Mouse (Mus musculus) heart, embryonic 10.5 days (tissue): ENCODE measurements around the gene Slc27a4. TPM values are rescaled to one million over a fixed set of nuclear protein-coding genes. Genes with fewer than 3 reads are reported as not detected.

Source experiments
- DNase-seq: peaks from one replicate; pipeline ENCODE4 v3.0.0-alpha.2; 2017; ENCODE audit warnings: low spot score
- H3K27ac ChIP-seq: fragments of 300-500 bp; sonication (generic); 2 replicates; pipeline ENCODE4 v1.5.1; 2016; ENCODE audit warnings: mild to moderate bottlenecking
- H3K27me3 ChIP-seq: fragments of 300-500 bp; sonication (generic); 2 replicates; pipeline ENCODE4 v1.6.1; 2016; ENCODE audit warnings: mild to moderate bottlenecking; ENCODE audit not compliant: poor library complexity, insufficient read depth, severe bottlenecking
- H3K36me3 ChIP-seq: fragments of 300-500 bp; sonication (generic); 2 replicates; pipeline ENCODE4 v1.6.1; 2016; ENCODE audit warnings: mild to moderate bottlenecking, moderate library complexity
- H3K4me1 ChIP-seq: fragments of 300-500 bp; sonication (generic); 2 replicates; pipeline ENCODE4 v1.6.1; 2016; ENCODE audit warnings: mild to moderate bottlenecking
- H3K4me3 ChIP-seq: fragments of 300-500 bp; sonication (generic); 2 replicates; pipeline ENCODE4 v1.5.1; 2016; ENCODE audit warnings: mild to moderate bottlenecking, moderate library complexity
- H3K9me3 ChIP-seq: fragments of 300-500 bp; sonication (generic); 2 replicates; pipeline ENCODE4 v1.6.1; 2016; ENCODE audit warnings: mild to moderate bottlenecking, moderate library complexity
- WGBS: fragments of 180-500 bp; shearing (Covaris S2); methylation state at CpG from one replicate; pipeline ENCODE4 v1.1.7; 2016; 5-methylcytosine and 5-hydroxymethylcytosine counted together
- polyA plus RNA-seq: library from polyadenylated mRNA; unstranded; fragments of >200 nt; fragmentation: Nextera tagmentation; extraction: Ambion mirVana; gene quantifications from 2 replicates; pipeline ENCODE4 v1.2.1, GENCODE M21; 2016

Gene Slc27a4
- polyA plus RNA-seq, 1 experiment from 2014 or later, result 9.5 TPM

- H3K27ac ChIP-seq, result peak overlapping the region; percentile 89
- 3% methylated on average over 12 of the region's 12 CpGs for whole genome bisulfite sequencing
These were observed 25.2 kb downstream of the Slc27a4 start for GRCm38 (mm10) chr2:29827709-29828024.

GRCm38 (mm10) chr2:29831106-29831505 lies 28.7 kb downstream of the Slc27a4 start:
- Histone ChIP-seq H3K27ac (no peak overlapping the region), H3K4me3 (no peak overlapping the region), H3K36me3 (peaks cover 35% of the 10 kb centered on the region), H3K27me3 (no peaks in the 10 kb centered on the region), H3K4me1 (peaks cover 11% of the 10 kb centered on the region), H3K9me3 (no peaks in the 10 kb centered on the region)
- DNase-seq, result no peak
- WGBS, result 89% methylated on average over 4 of the region's 4 CpGs

More at GRCm38 (mm10) chr2:29827709-29828024, 25.2 kb downstream of the Slc27a4 start:
- peaks cover 7% of the 10 kb centered on the region; the same call in 1 of the 2 replicates for H3K36me3 ChIP-seq
- H3K9me3 ChIP-seq, result no peaks in the 10 kb centered on the region
- H3K4me1 ChIP-seq, result peaks cover 11% of the 10 kb centered on the region
- no peaks in the 10 kb centered on the region for H3K27me3 ChIP-seq
- peak overlapping the region; percentile 96 for H3K4me3 ChIP-seq
- no peak for DNase-seq

GRCm38 (mm10) chr2:29833796-29834195 lies 31.4 kb downstream of the Slc27a4 start:
- peaks cover 45% of the 10 kb centered on the region for H3K36me3 ChIP-seq
- H3K27me3 ChIP-seq, result no peaks in the 10 kb centered on the region
- H3K27ac ChIP-seq, result no peak overlapping the region
- H3K4me3 ChIP-seq, result no peak overlapping the region
- no peak for DNase-seq
- H3K4me1 ChIP-seq, result no peaks in the 10 kb centered on the region
- H3K9me3 ChIP-seq, result no peaks in the 10 kb centered on the region
- WGBS, result 89% methylated on average over 5 of the region's 5 CpGs

- no peak for DNase-seq
- Histone ChIP-seq H3K27ac (no peak overlapping the region), H3K36me3 (peaks cover 48% of the 10 kb centered on the region), H3K4me3 (no peak overlapping the region), H3K27me3 (no peaks in the 10 kb centered on the region), H3K9me3 (no peaks in the 10 kb centered on the region), H3K4me1 (peaks cover 11% of the 10 kb centered on the region)
- WGBS, result 60% methylated on average over 2 of the region's 2 CpGs
These were observed 33.0 kb downstream of the Slc27a4 start for GRCm38 (mm10) chr2:29835391-29835899.

GRCm38 (mm10) chr2:29839460-29839859 lies 37.0 kb downstream of the Slc27a4 start:
- H3K36me3 ChIP-seq, result peaks cover 70% of the 10 kb centered on the region
- H3K9me3 ChIP-seq, result no peaks in the 10 kb centered on the region
- H3K27ac ChIP-seq, result no peak overlapping the region
- peaks cover 15% of the 10 kb centered on the region for H3K4me1 ChIP-seq
- no peak for DNase-seq
- peaks cover 26% of the 10 kb centered on the region for H3K27me3 ChIP-seq
- H3K4me3 ChIP-seq, result no peak overlapping the region
- 47% methylated on average over 4 of the region's 4 CpGs for WGBS

GRCm38 (mm10) chr2:29843231-29844105 lies 41.0 kb downstream of the Slc27a4 start:
- Histone ChIP-seq H3K36me3 (peaks cover 61% of the 10 kb centered on the region), H3K27ac (no peak overlapping the region), H3K27me3 (peaks cover 66% of the 10 kb centered on the region), H3K9me3 (no peaks in the 10 kb centered on the region), H3K4me1 (peaks cover 29% of the 10 kb centered on the region), H3K4me3 (no peak overlapping the region)
- WGBS, result 68% methylated on average over 9 of the region's 9 CpGs
- DNase-seq, result no peak

GRCm38 (mm10) chr2:29844115-29844514 lies 41.7 kb downstream of the Slc27a4 start:
- 87% methylated on average over 2 of the region's 2 CpGs for WGBS

GRCm38 (mm10) chr2:29844661-29845060 lies 42.2 kb downstream of the Slc27a4 start:
- Histone ChIP-seq H3K27ac (no peak overlapping the region), H3K4me3 (no peak overlapping the region), H3K36me3 (peaks cover 53% of the 10 kb centered on the region), H3K9me3 (no peaks in the 10 kb centered on the region), H3K4me1 (peaks cover 21% of the 10 kb centered on the region), H3K27me3 (peaks cover 78% of the 10 kb centered on the region)
- no peak for DNase-seq
- WGBS, result 18% methylated on average over 3 of the region's 3 CpGs

More at GRCm38 (mm10) chr2:29844115-29844514, 41.7 kb downstream of the Slc27a4 start:
- Histone ChIP-seq H3K9me3 (no peaks in the 10 kb centered on the region), H3K36me3 (peaks cover 54% of the 10 kb centered on the region), H3K4me3 (no peak overlapping the region), H3K27me3 (peaks cover 73% of the 10 kb centered on the region), H3K4me1 (peaks cover 27% of the 10 kb centered on the region), H3K27ac (no peak overlapping the region)
- no peak for DNase-seq

GRCm38 (mm10) chr2:29845636-29846035 lies 43.2 kb downstream of the Slc27a4 start:
- peaks cover 49% of the 10 kb centered on the region for H3K36me3 ChIP-seq
- no peak for DNase-seq
- no peaks in the 10 kb centered on the region for H3K9me3 ChIP-seq
- peak overlapping the region; percentile 55 for H3K4me3 ChIP-seq
- H3K27ac ChIP-seq, result peak overlapping the region; percentile 17; the same call in 1 of the 2 replicates
- 7% methylated on average over 25 of the region's 25 CpGs for WGBS
- peaks cover 16% of the 10 kb centered on the region for H3K4me1 ChIP-seq
- H3K27me3 ChIP-seq, result peaks cover 87% of the 10 kb centered on the region

- peaks cover 91% of the 10 kb centered on the region for H3K27me3 ChIP-seq
- WGBS, result 5% methylated on average over 44 of the region's 47 CpGs
- H3K4me1 ChIP-seq, result peaks cover 14% of the 10 kb centered on the region
- DNase-seq, result no peak
- peak overlapping the region; percentile 55 for H3K4me3 ChIP-seq
- H3K9me3 ChIP-seq, result no peaks in the 10 kb centered on the region
- peak overlapping the region; percentile 17; the same call in 1 of the 2 replicates for H3K27ac ChIP-seq
- peaks cover 43% of the 10 kb centered on the region for H3K36me3 ChIP-seq
These were observed 43.8 kb downstream of the Slc27a4 start for GRCm38 (mm10) chr2:29846061-29846853.

- Histone ChIP-seq H3K27me3 (peaks cover 90% of the 10 kb centered on the region), H3K36me3 (peaks cover 37% of the 10 kb centered on the region), H3K27ac (no peak overlapping the region), H3K4me3 (no peak overlapping the region), H3K9me3 (no peaks in the 10 kb centered on the region), H3K4me1 (peaks cover 14% of the 10 kb centered on the region)
- 40% methylated on average over 3 of the region's 3 CpGs for WGBS
- no peak for DNase-seq
These were observed 44.5 kb downstream of the Slc27a4 start for GRCm38 (mm10) chr2:29846911-29847310.

GRCm38 (mm10) chr2:29849041-29849440 lies 46.6 kb downstream of the Slc27a4 start:
- no peak for DNase-seq
- Histone ChIP-seq H3K4me1 (peaks cover 14% of the 10 kb centered on the region), H3K27ac (no peak overlapping the region), H3K36me3 (peaks cover 15% of the 10 kb centered on the region), H3K27me3 (peaks cover 81% of the 10 kb centered on the region), H3K4me3 (no peak overlapping the region), H3K9me3 (no peaks in the 10 kb centered on the region)
- 77% methylated on average over 8 of the region's 8 CpGs for WGBS
